Mouse (Mus musculus) liver, embryonic 15.5 days (tissue): Measurements from ENCODE around the gene Gm20671. TPM values are rescaled to one million over a fixed set of nuclear protein-coding genes. Genes with fewer than 3 reads are reported as not detected.
"Not testable (repeated sequence)": the region's sequence is repeated elsewhere in the genome, so short reads cannot be mapped to it uniquely, and the experiment has no call there.

Source experiments
- ATAC-seq: fragments of 200-750 bp; cut with Nextera tagmentation; 2 replicates; pipeline ENCODE4 v1.8.0; 2017; ENCODE audit warnings: moderate number of reproducible peaks, mild to moderate bottlenecking, moderate library complexity; ENCODE audit not compliant: insufficient read depth
- H3K27ac ChIP-seq: fragments of 300-500 bp; sonication (generic); replicated peaks from 2 replicates; pipeline ENCODE4 v1.5.1; 2015; ENCODE audit warnings: mild to moderate bottlenecking, inconsistent platforms
- H3K27me3 ChIP-seq: fragments of 300-500 bp; sonication (generic); 2 replicates; pipeline ENCODE4 v1.6.1; 2015; ENCODE audit warnings: mild to moderate bottlenecking, inconsistent platforms
- H3K36me3 ChIP-seq: fragments of 300-500 bp; sonication (generic); replicated peaks from 2 replicates; pipeline ENCODE4 v1.6.1; 2015; ENCODE audit warnings: moderate library complexity, mild to moderate bottlenecking, inconsistent platforms
- H3K4me1 ChIP-seq: fragments of 300-500 bp; sonication (generic); replicated peaks from 2 replicates; pipeline ENCODE4 v1.6.1; 2015; ENCODE audit warnings: inconsistent platforms
- H3K4me2 ChIP-seq: fragments of 300-500 bp; sonication (generic); 2 replicates; pipeline ENCODE4 v1.6.1; 2015; ENCODE audit warnings: moderate library complexity, mild to moderate bottlenecking, inconsistent platforms
- H3K4me3 ChIP-seq: fragments of 300-500 bp; sonication (generic); replicated peaks from 2 replicates; pipeline ENCODE4 v1.5.1; 2015; ENCODE audit warnings: mild to moderate bottlenecking, inconsistent platforms
- H3K9ac ChIP-seq: fragments of 300-500 bp; sonication (generic); 2 replicates; pipeline ENCODE4 v1.6.1; 2015; ENCODE audit warnings: moderate library complexity, mild to moderate bottlenecking, inconsistent platforms
- H3K9me3 ChIP-seq: fragments of 300-500 bp; sonication (generic); replicated peaks from 2 replicates; pipeline ENCODE4 v1.6.1; 2016; ENCODE audit warnings: inconsistent platforms
- WGBS: fragments of 180-500 bp; shearing (Covaris S2); methylation state at CpG from one replicate; pipeline ENCODE4 v1.1.7; 2015; ENCODE audit warnings: mixed read lengths; ENCODE audit not compliant: insufficient replicate concordance; 5-methylcytosine and 5-hydroxymethylcytosine counted together
- polyA plus RNA-seq: library from polyadenylated mRNA; unstranded; fragments of >200 nt; fragmentation: Nextera tagmentation; extraction: Ambion mirVana; gene quantifications from 2 replicates; pipeline ENCODE4 v1.2.1, GENCODE M21; 2015

The Gm20671 gene
- polyA plus RNA-seq, 1 experiment from 2014 or later: not detected

GRCm38 (mm10) chr5:32852026-32852425 lies 25.1 kb upstream of the Gm20671 start:
- no peaks in the 10 kb centered on the region for H3K27me3 ChIP-seq
- peak overlapping the region; percentile 26 for H3K27ac ChIP-seq
- H3K9me3 ChIP-seq: no peaks in the 10 kb centered on the region
- H3K36me3 ChIP-seq: peaks cover 24% of the 10 kb centered on the region
- WGBS: 14% methylated on average over 6 of the region's 6 CpGs
- H3K4me2 ChIP-seq: peak overlapping the region; percentile 88
- peak overlapping the region; percentile 41; the same call in 1 of the 2 replicates for H3K9ac ChIP-seq
- peak overlapping the region; percentile 96 for H3K4me3 ChIP-seq
- peaks cover 57% of the 10 kb centered on the region for H3K4me1 ChIP-seq
- no peak for ATAC-seq

GRCm38 (mm10) chr5:32849580-32849979 lies 22.7 kb upstream of the Gm20671 start:
- not testable (repeated sequence) for H3K9me3 ChIP-seq, H3K27me3 ChIP-seq, H3K4me3 ChIP-seq, H3K9ac ChIP-seq, ATAC-seq
- Histone ChIP-seq H3K4me1 (peaks cover 48% of the 10 kb centered on the region), H3K36me3 (peaks cover 46% of the 10 kb centered on the region), H3K27ac (0 out of 2 replicates have a peak overlapping the region, but pooled peaks have one; percentile 48), H3K4me2 (peak overlapping the region; percentile 15; the same call in 1 of the 2 replicates)
- WGBS: 62% methylated on average over 3 of the region's 3 CpGs

GRCm38 (mm10) chr5:32849178-32849577 lies 22.3 kb upstream of the Gm20671 start:
- 22% methylated on average over 3 of the region's 3 CpGs for WGBS
- H3K27ac ChIP-seq: 0 out of 2 replicates have a peak overlapping the region, but pooled peaks have one; percentile 48

GRCm38 (mm10) chr5:32840029-32840428 lies 13.1 kb upstream of the Gm20671 start:
- no peak overlapping the region for H3K9ac ChIP-seq
- 81% methylated on average over 2 of the region's 2 CpGs for WGBS
- no peak for ATAC-seq
- H3K4me2 ChIP-seq: no peak overlapping the region
- no peak overlapping the region for H3K27ac ChIP-seq
- H3K4me1 ChIP-seq: no peaks in the 10 kb centered on the region; the same call in 1 of the 2 replicates
- no peaks in the 10 kb centered on the region for H3K27me3 ChIP-seq
- no peaks in the 10 kb centered on the region for H3K9me3 ChIP-seq
- H3K4me3 ChIP-seq: no peak overlapping the region
- H3K36me3 ChIP-seq: peaks cover 91% of the 10 kb centered on the region

More at GRCm38 (mm10) chr5:32849178-32849577, 22.3 kb upstream of the Gm20671 start:
- ATAC-seq: peak; percentile 17; the same call in 1 of the 2 replicates
- Histone ChIP-seq H3K36me3 (peaks cover 50% of the 10 kb centered on the region), H3K4me2 (peak overlapping the region; percentile 3; the same call in 1 of the 2 replicates), H3K9ac (no peak overlapping the region), H3K9me3 (no peaks in the 10 kb centered on the region), H3K4me1 (peaks cover 44% of the 10 kb centered on the region), H3K27me3 (no peaks in the 10 kb centered on the region), H3K4me3 (no peak overlapping the region)

GRCm38 (mm10) chr5:32836976-32837375 lies 10.1 kb upstream of the Gm20671 start:
- Histone ChIP-seq H3K27me3 (no peaks in the 10 kb centered on the region), H3K27ac (no peak overlapping the region), H3K36me3 (peaks cover 90% of the 10 kb centered on the region), H3K4me2 (no peak overlapping the region), H3K4me1 (no peaks in the 10 kb centered on the region), H3K9ac (no peak overlapping the region), H3K9me3 (no peaks in the 10 kb centered on the region), H3K4me3 (no peak overlapping the region)
- 79% methylated on average over 5 of the region's 5 CpGs for WGBS
- ATAC-seq: no peak

GRCm38 (mm10) chr5:32834497-32834896 lies 7.6 kb upstream of the Gm20671 start:
- no peak overlapping the region for H3K27ac ChIP-seq
- WGBS: 33% methylated on average over 1 of the region's 1 CpGs
- H3K9me3 ChIP-seq: no peaks in the 10 kb centered on the region
- H3K27me3 ChIP-seq: no peaks in the 10 kb centered on the region
- H3K4me3 ChIP-seq: no peak overlapping the region
- no peaks in the 10 kb centered on the region for H3K4me1 ChIP-seq
- H3K9ac ChIP-seq: no peak overlapping the region
- peaks cover 91% of the 10 kb centered on the region for H3K36me3 ChIP-seq
- H3K4me2 ChIP-seq: no peak overlapping the region
- no peak for ATAC-seq

GRCm38 (mm10) chr5:32830054-32830453 lies 3.1 kb upstream of the Gm20671 start:
- no peak for ATAC-seq
- no peak overlapping the region for H3K9ac ChIP-seq
- no peak overlapping the region for H3K4me3 ChIP-seq
- 83% methylated on average over 2 of the region's 2 CpGs for WGBS
- H3K4me1 ChIP-seq: no peaks in the 10 kb centered on the region
- H3K27me3 ChIP-seq: no peaks in the 10 kb centered on the region
- H3K36me3 ChIP-seq: peaks cover 92% of the 10 kb centered on the region
- H3K27ac ChIP-seq: no peak overlapping the region
- no peak overlapping the region for H3K4me2 ChIP-seq
- no peaks in the 10 kb centered on the region for H3K9me3 ChIP-seq

- not testable (repeated sequence) for H3K9me3 ChIP-seq, H3K27me3 ChIP-seq, H3K4me2 ChIP-seq, H3K4me1 ChIP-seq, ATAC-seq, H3K4me3 ChIP-seq, H3K9ac ChIP-seq, H3K27ac ChIP-seq
- H3K36me3 ChIP-seq: peaks cover 79% of the 10 kb centered on the region
- WGBS: 67% methylated on average over 1 of the region's 1 CpGs
Measured at GRCm38 (mm10) chr5:32828766-32829165, 1.9 kb upstream of the Gm20671 start.

- Histone ChIP-seq H3K27me3 (no peaks in the 10 kb centered on the region), H3K9me3 (no peaks in the 10 kb centered on the region), H3K4me1 (no peaks in the 10 kb centered on the region), H3K36me3 (peaks cover 75% of the 10 kb centered on the region), H3K9ac (no peak overlapping the region), H3K27ac (no peak overlapping the region), H3K4me2 (no peak overlapping the region), H3K4me3 (no peak overlapping the region)
- ATAC-seq: no peak
- 87% methylated on average over 8 of the region's 8 CpGs for WGBS
Measured at GRCm38 (mm10) chr5:32820471-32820870, 6.4 kb downstream of the Gm20671 start.

- no peak for ATAC-seq
- WGBS: 89% methylated on average over 4 of the region's 4 CpGs
- Histone ChIP-seq H3K36me3 (peaks cover 78% of the 10 kb centered on the region), H3K27me3 (no peaks in the 10 kb centered on the region), H3K9ac (no peak overlapping the region), H3K9me3 (no peaks in the 10 kb centered on the region), H3K4me2 (no peak overlapping the region), H3K27ac (no peak overlapping the region), H3K4me3 (no peak overlapping the region), H3K4me1 (no peaks in the 10 kb centered on the region)
Measured at GRCm38 (mm10) chr5:32815396-32815795, 11.5 kb downstream of the Gm20671 start.

- 39% methylated on average over 1 of the region's 1 CpGs for WGBS
- H3K4me3 ChIP-seq, H3K9ac ChIP-seq, ATAC-seq, H3K27ac ChIP-seq, H3K27me3 ChIP-seq, H3K9me3 ChIP-seq: not testable (repeated sequence)
- peaks cover 21% of the 10 kb centered on the region for H3K4me1 ChIP-seq
- peak overlapping the region; percentile 95; the same call in 1 of the 2 replicates for H3K4me2 ChIP-seq
- peaks cover 16% of the 10 kb centered on the region for H3K36me3 ChIP-seq
Measured at GRCm38 (mm10) chr5:32786454-32786853, 40.5 kb downstream of the Gm20671 start.
